Mouse (Mus musculus) midbrain, embryonic 10.5 days (tissue): Measurements from ENCODE around the gene Ramac. TPM values are rescaled to one million over a fixed set of nuclear protein-coding genes. Genes with fewer than 3 reads are reported as not detected.

Experiments
- polyA plus RNA-seq: library from polyadenylated mRNA; unstranded; fragments of >200 nt; fragmentation: Nextera tagmentation; extraction: Ambion mirVana; gene quantifications from 2 replicates; pipeline ENCODE4 v1.2.1, GENCODE M21; 2016

The Ramac gene
- polyA plus RNA-seq, 1 experiment from 2014 or later = 131 TPM

Other genes starting within 250 kb of the Ramac start
- gene Fsd2, start 196.0 kb upstream of the Ramac start, polyA plus RNA-seq = 0.07 TPM in 1 of 2 replicates, not detected in the other
- 2.6 and 3.1 TPM in 2 replicates for gene Whamm, start 191.7 kb upstream of the Ramac start, polyA plus RNA-seq
- 11.9 and 12.9 TPM in 2 replicates for gene Homer2, start 55.4 kb upstream of the Ramac start, polyA plus RNA-seq
- 51.0 and 52.2 TPM in 2 replicates for gene 3110040N11Rik, start 26.6 kb downstream of the Ramac start, polyA plus RNA-seq
- gene Btbd1, start 66.5 kb downstream of the Ramac start, polyA plus RNA-seq = 66.3 and 70.3 TPM in 2 replicates
- not detected in 2 replicates for gene Gm10160, start 92.9 kb downstream of the Ramac start, polyA plus RNA-seq
- 12.6 and 15.8 TPM in 2 replicates for gene Tm6sf1, start 96.1 kb downstream of the Ramac start, polyA plus RNA-seq
- gene Hdgfl3, start 171.5 kb downstream of the Ramac start, polyA plus RNA-seq = 22.8 and 26.2 TPM in 2 replicates
- 0.31 and 0.57 TPM in 2 replicates for gene Bnc1, start 229.4 kb downstream of the Ramac start, polyA plus RNA-seq